Mouse (Mus musculus): ENCODE data around the gene Bcl9. TPM values are rescaled to one million over a fixed set of nuclear protein-coding genes. Genes with fewer than 3 reads are reported as not detected.

The Bcl9 gene
- polyA plus RNA-seq, 2 experiments = 47.6 to 54.3 TPM

GRCm38 (mm10) chr3:97172231-97172630 is 125.5 kb downstream of the Bcl9 start:
- WGBS = 68% methylated on average over 9 of the region's 9 CpGs
- DNase-seq (ENCODE audit: low spot score) (no peak), ATAC-seq (ENCODE audit: low FRiP score, low read depth) (no peak)
- H3K9ac ChIP-seq (ENCODE audit: low read depth, low read length, severe bottlenecking) = no peak overlapping the region
- H3K4me3 ChIP-seq (replicated peaks; ENCODE audit: low read length) = no peak overlapping the region
- no peak overlapping the region for H3K27ac ChIP-seq (replicated peaks; ENCODE audit: low read depth, low read length)
- no peaks in the 10 kb centered on the region for H3K9me3 ChIP-seq (ENCODE audit: control insufficient read depth, low read length)
- no peak for TF ChIP-seq POLR2A (IDR thresholded peaks at IDR 0.05; ENCODE audit: borderline replicate concordance, extremely low read depth, insufficient read depth, insufficient read length)
- no peak overlapping the region for H3K4me2 ChIP-seq (replicated peaks; ENCODE audit: low read depth, low read length, severe bottlenecking)
- H3K36me3 ChIP-seq (ENCODE audit: control insufficient read depth, insufficient read depth, low read length) = 0 out of 2 replicates have a peak, but pooled peaks cover under 1% of the 10 kb centered on the region
- no peaks in the 10 kb centered on the region; the same call in 1 of the 2 replicates for H3K27me3 ChIP-seq (ENCODE audit: control insufficient read depth, insufficient read depth, low read length)
- H3K4me1 ChIP-seq (ENCODE audit: control insufficient read depth, insufficient read depth, low read length) = no peaks in the 10 kb centered on the region

DNA sequence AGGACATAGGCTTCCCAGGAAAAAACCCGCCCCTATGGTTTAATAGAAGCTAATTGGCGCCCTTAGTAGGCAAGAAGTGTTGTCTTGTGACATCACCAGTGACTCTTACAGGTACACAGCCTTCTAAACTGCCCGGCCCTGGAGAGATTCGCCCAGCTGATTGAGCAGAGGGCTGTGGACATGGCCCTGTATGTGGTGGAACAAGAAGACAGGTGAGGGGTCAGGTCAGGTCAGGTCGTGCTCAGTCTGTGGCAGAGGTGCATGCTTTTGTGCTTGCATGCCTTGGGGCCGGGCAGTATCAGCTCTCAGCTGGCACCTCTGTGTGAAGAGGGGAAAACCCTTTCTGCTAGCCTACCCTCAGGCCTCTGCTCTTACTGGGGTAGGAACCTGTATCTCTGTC is 126.2 kb downstream of the Bcl9 start:
- Histone ChIP-seq H3K36me3 (ENCODE audit: control insufficient read depth, insufficient read depth, low read length) (no peaks in the 10 kb centered on the region), H3K4me2 (replicated peaks; ENCODE audit: low read depth, low read length, severe bottlenecking) (no peak overlapping the region), H3K9ac (ENCODE audit: low read depth, low read length, severe bottlenecking) (no peak overlapping the region), H3K27ac (replicated peaks; ENCODE audit: low read depth, low read length) (no peak overlapping the region), H3K4me3 (replicated peaks; ENCODE audit: low read length) (no peak overlapping the region), H3K9me3 (ENCODE audit: control insufficient read depth, low read length) (no peaks in the 10 kb centered on the region), H3K4me1 (ENCODE audit: control insufficient read depth, insufficient read depth, low read length) (no peaks in the 10 kb centered on the region), H3K27me3 (ENCODE audit: control insufficient read depth, insufficient read depth, low read length) (no peaks in the 10 kb centered on the region; the same call in 1 of the 2 replicates)
- WGBS = 83% methylated on average over 6 of the region's 6 CpGs
- no peak for TF ChIP-seq POLR2A (IDR thresholded peaks at IDR 0.05; ENCODE audit: borderline replicate concordance, extremely low read depth, insufficient read depth, insufficient read length)
- DNase-seq (ENCODE audit: low spot score) = no peak
- no peak for ATAC-seq (ENCODE audit: low FRiP score, low read depth)

DNA sequence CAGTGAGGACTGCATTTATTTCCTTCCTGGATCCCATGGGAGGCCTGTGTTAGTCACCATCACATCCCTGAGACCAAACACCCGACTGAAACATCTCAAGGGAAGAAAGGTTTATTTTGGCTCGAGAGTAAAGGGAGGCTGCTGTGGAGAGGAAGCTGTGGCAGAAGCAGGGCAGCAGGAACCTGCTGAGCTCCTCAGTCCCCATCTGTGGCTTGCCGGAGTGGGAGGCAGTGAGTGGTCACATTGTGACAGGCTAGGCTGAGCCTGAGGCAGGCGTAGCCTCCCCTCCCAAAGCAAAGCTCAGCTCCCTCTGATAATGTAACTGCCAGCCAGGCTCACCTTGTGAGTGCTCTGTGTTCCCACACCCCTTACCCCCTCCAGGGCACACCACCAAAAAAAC is 130.6 kb downstream of the Bcl9 start:
- no peak for TF ChIP-seq POLR2A (IDR thresholded peaks at IDR 0.05; ENCODE audit: borderline replicate concordance, extremely low read depth, insufficient read depth, insufficient read length)
- H3K27me3 ChIP-seq (ENCODE audit: control insufficient read depth, insufficient read depth, low read length) = no peaks in the 10 kb centered on the region
- H3K4me2 ChIP-seq (replicated peaks; ENCODE audit: low read depth, low read length, severe bottlenecking) = no peak overlapping the region
- no peak overlapping the region for H3K27ac ChIP-seq (replicated peaks; ENCODE audit: low read depth, low read length)
- no peaks in the 10 kb centered on the region for H3K36me3 ChIP-seq (ENCODE audit: control insufficient read depth, insufficient read depth, low read length)
- no peak overlapping the region for H3K9ac ChIP-seq (ENCODE audit: low read depth, low read length, severe bottlenecking)
- 78% methylated on average over 4 of the region's 4 CpGs for WGBS
- no peaks in the 10 kb centered on the region for H3K9me3 ChIP-seq (ENCODE audit: control insufficient read depth, low read length)
- DNase-seq (ENCODE audit: low spot score) = no peak
- H3K4me3 ChIP-seq (replicated peaks; ENCODE audit: low read length) = no peak overlapping the region
- no peaks in the 10 kb centered on the region for H3K4me1 ChIP-seq (ENCODE audit: control insufficient read depth, insufficient read depth, low read length)
- no peak for ATAC-seq (ENCODE audit: low FRiP score, low read depth)

DNA sequence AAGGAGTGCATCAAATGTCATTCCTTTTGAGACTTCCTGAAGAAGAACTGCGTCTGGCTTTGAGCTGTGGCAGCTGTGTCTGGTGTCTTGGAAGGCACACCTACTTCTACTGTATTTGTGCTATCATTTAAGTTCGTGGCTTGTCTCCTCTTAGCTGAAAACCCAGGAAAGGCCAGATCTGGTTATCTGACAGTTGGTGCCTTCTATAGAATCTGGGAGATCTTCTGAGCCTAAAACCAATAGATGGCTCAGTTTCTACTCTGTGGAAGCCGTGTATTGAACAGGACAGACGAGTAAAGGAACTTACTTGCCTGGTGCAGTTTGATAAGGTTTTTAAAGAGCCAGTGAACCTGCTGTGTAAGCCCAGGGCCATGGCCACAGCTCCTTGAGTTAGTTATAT is 133.2 kb downstream of the Bcl9 start:
- DNase-seq (ENCODE audit: low spot score) = no peak
- Histone ChIP-seq H3K27ac (replicated peaks; ENCODE audit: low read depth, low read length) (no peak overlapping the region), H3K4me2 (replicated peaks; ENCODE audit: low read depth, low read length, severe bottlenecking) (no peak overlapping the region), H3K27me3 (ENCODE audit: control insufficient read depth, insufficient read depth, low read length) (no peaks in the 10 kb centered on the region), H3K9me3 (ENCODE audit: control insufficient read depth, low read length) (no peaks in the 10 kb centered on the region), H3K9ac (ENCODE audit: low read depth, low read length, severe bottlenecking) (no peak overlapping the region), H3K36me3 (ENCODE audit: control insufficient read depth, insufficient read depth, low read length) (no peaks in the 10 kb centered on the region), H3K4me1 (ENCODE audit: control insufficient read depth, insufficient read depth, low read length) (peaks cover 9% of the 10 kb centered on the region), H3K4me3 (replicated peaks; ENCODE audit: low read length) (no peak overlapping the region)
- WGBS = 78% methylated on average over 4 of the region's 4 CpGs
- no peak for TF ChIP-seq POLR2A (IDR thresholded peaks at IDR 0.05; ENCODE audit: borderline replicate concordance, extremely low read depth, insufficient read depth, insufficient read length)
- no peak for ATAC-seq (ENCODE audit: low FRiP score, low read depth)

DNA sequence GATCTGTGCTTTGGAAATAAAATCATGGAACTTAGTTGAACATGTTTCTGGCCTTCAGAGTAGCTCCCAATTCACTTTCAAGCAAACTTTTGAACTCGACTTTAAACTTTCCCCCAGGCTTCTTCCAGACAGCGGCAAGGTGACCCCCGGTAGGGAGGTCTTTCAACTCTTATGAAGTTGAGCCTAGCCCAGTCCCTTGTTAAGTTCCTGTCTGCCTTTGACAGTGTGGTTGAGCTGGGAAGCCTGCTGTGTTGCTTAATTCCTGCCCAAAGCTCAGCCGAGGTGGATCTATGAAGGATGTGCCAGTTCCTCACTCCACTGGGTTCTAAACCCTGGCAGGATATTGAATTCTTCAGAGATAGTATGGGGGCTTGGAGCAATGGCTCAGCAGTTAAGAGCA is 135.9 kb downstream of the Bcl9 start:
- H3K4me2 ChIP-seq (replicated peaks; ENCODE audit: low read depth, low read length, severe bottlenecking) = no peak overlapping the region
- no peak for ATAC-seq (ENCODE audit: low FRiP score, low read depth)

GRCm38 (mm10) chr3:97160908-97161307 is 136.8 kb downstream of the Bcl9 start:
- no peak overlapping the region for H3K4me3 ChIP-seq (replicated peaks; ENCODE audit: low read length)
- no peaks in the 10 kb centered on the region for H3K27me3 ChIP-seq (ENCODE audit: control insufficient read depth, insufficient read depth, low read length)
- no peak overlapping the region for H3K9ac ChIP-seq (ENCODE audit: low read depth, low read length, severe bottlenecking)
- WGBS = 38% methylated on average over 10 of the region's 10 CpGs
- ATAC-seq (ENCODE audit: low FRiP score, low read depth) = no peak
- TF ChIP-seq POLR2A (IDR thresholded peaks at IDR 0.05; ENCODE audit: borderline replicate concordance, extremely low read depth, insufficient read depth, insufficient read length) = no peak
- H3K4me1 ChIP-seq (ENCODE audit: control insufficient read depth, insufficient read depth, low read length) = peaks cover 12% of the 10 kb centered on the region
- H3K9me3 ChIP-seq (ENCODE audit: control insufficient read depth, low read length) = no peaks in the 10 kb centered on the region
- no peak overlapping the region for H3K27ac ChIP-seq (replicated peaks; ENCODE audit: low read depth, low read length)
- H3K36me3 ChIP-seq (ENCODE audit: control insufficient read depth, insufficient read depth, low read length) = no peaks in the 10 kb centered on the region
- DNase-seq (ENCODE audit: low spot score) = peak; percentile 31
- H3K4me2 ChIP-seq (replicated peaks; ENCODE audit: low read depth, low read length, severe bottlenecking) = 0 out of 2 replicates have a peak overlapping the region, but pooled peaks have one; percentile 10

More for the DNA sequence above, 135.9 kb downstream of the Bcl9 start:
- H3K36me3 ChIP-seq (ENCODE audit: control insufficient read depth, insufficient read depth, low read length) = no peaks in the 10 kb centered on the region
- no peak overlapping the region for H3K27ac ChIP-seq (replicated peaks; ENCODE audit: low read depth, low read length)
- no peaks in the 10 kb centered on the region for H3K27me3 ChIP-seq (ENCODE audit: control insufficient read depth, insufficient read depth, low read length)
- TF ChIP-seq POLR2A (IDR thresholded peaks at IDR 0.05; ENCODE audit: borderline replicate concordance, extremely low read depth, insufficient read depth, insufficient read length) = no peak
- 42% methylated on average over 4 of the region's 4 CpGs for WGBS
- H3K9ac ChIP-seq (ENCODE audit: low read depth, low read length, severe bottlenecking) = no peak overlapping the region
- no peaks in the 10 kb centered on the region for H3K9me3 ChIP-seq (ENCODE audit: control insufficient read depth, low read length)
- H3K4me1 ChIP-seq (ENCODE audit: control insufficient read depth, insufficient read depth, low read length) = peaks cover 12% of the 10 kb centered on the region
- DNase-seq (ENCODE audit: low spot score) = no peak
- no peak overlapping the region for H3K4me3 ChIP-seq (replicated peaks; ENCODE audit: low read length)

Data from limb, embryonic 14.5 days (tissue).